Mouse (Mus musculus) liver, postnatal 0 days (tissue): ENCODE data around the gene Fabp6. TPM values are rescaled to one million over a fixed set of nuclear protein-coding genes. Genes with fewer than 3 reads are reported as not detected.

Source experiments
- ATAC-seq: fragments of 200-750 bp; cut with Nextera tagmentation; 2 replicates; pipeline ENCODE4 v1.8.0; 2017; ENCODE audit warnings: mild to moderate bottlenecking, moderate library complexity
- DNase-seq: peaks from one replicate; pipeline ENCODE4 v3.0.0-alpha.2; 2016
- H3K27ac ChIP-seq: fragments of 300-500 bp; sonication (generic); 2 replicates; pipeline ENCODE4 v1.5.1; 2014; ENCODE audit warnings: antibody characterized with exemption, moderate library complexity, mild to moderate bottlenecking, low read depth
- H3K27me3 ChIP-seq: fragments of 300-500 bp; sonication (generic); 2 replicates; pipeline ENCODE4 v1.6.1; 2014; ENCODE audit warnings: low read length, control low read depth, mixed read lengths; ENCODE audit not compliant: insufficient read depth
- H3K36me3 ChIP-seq: fragments of 300-500 bp; sonication (generic); replicated peaks from 2 replicates; pipeline ENCODE4 v1.6.1; 2014; ENCODE audit warnings: mild to moderate bottlenecking, control low read depth, low read length, moderate library complexity, mixed read lengths; ENCODE audit not compliant: insufficient read depth
- H3K4me1 ChIP-seq: fragments of 300-500 bp; sonication (generic); 2 replicates; pipeline ENCODE4 v1.6.1; 2014; ENCODE audit warnings: antibody characterized with exemption, mild to moderate bottlenecking, control low read depth; ENCODE audit not compliant: insufficient read depth
- H3K4me2 ChIP-seq: fragments of 300-500 bp; sonication (generic); 2 replicates; pipeline ENCODE4 v1.6.1; 2014; ENCODE audit warnings: low read depth, mild to moderate bottlenecking, low read length, moderate library complexity, mixed read lengths
- H3K4me3 ChIP-seq: fragments of 300-500 bp; sonication (generic); 2 replicates; pipeline ENCODE4 v1.5.1; 2014; ENCODE audit warnings: low read depth, low read length
- H3K9ac ChIP-seq: fragments of 300-500 bp; sonication (generic); replicated peaks from 2 replicates; pipeline ENCODE4 v1.6.1; 2014; ENCODE audit warnings: mild to moderate bottlenecking, moderate library complexity
- H3K9me3 ChIP-seq: fragments of 300-500 bp; sonication (generic); 2 replicates; pipeline ENCODE4 v1.6.1; 2016; ENCODE audit warnings: mild to moderate bottlenecking, control low read depth, low read length, mixed read lengths
- CTCF ChIP-seq: sonication (generic); IDR thresholded peaks from 2 replicates; pipeline ENCODE4 v1.5.1; 2016; ENCODE audit warnings: antibody characterized with exemption, low read depth
- EP300 ChIP-seq: IDR thresholded peaks from 2 replicates; pipeline ENCODE4 v1.6.1; 2016; ENCODE audit warnings: antibody characterized with exemption, low read depth, mild to moderate bottlenecking
- WGBS: fragments of 180-500 bp; shearing (Covaris S2); extraction: QIAGEN DNeasy Blood & Tissue Kit; methylation state at CpG from one replicate; pipeline ENCODE4 v1.1.7; 2014; ENCODE audit not compliant: insufficient replicate concordance; 5-methylcytosine and 5-hydroxymethylcytosine counted together
- polyA plus RNA-seq: library from polyadenylated mRNA; unstranded; fragments of >200 nt; fragmentation: Nextera tagmentation; extraction: Ambion mirVana; gene quantifications from 2 replicates; pipeline ENCODE4 v1.2.1, GENCODE M21; 2015

The Fabp6 gene
- polyA plus RNA-seq, 1 experiment from 2014 or later, result not detected

- Histone ChIP-seq H3K9me3 (no peaks in the 10 kb centered on the region), H3K27me3 (no peaks in the 10 kb centered on the region), H3K9ac (no peak overlapping the region), H3K36me3 (no peaks in the 10 kb centered on the region), H3K27ac (no peak overlapping the region), H3K4me2 (no peak overlapping the region), H3K4me1 (peaks cover 27% of the 10 kb centered on the region), H3K4me3 (no peak overlapping the region)
- 59% methylated on average over 6 of the region's 6 CpGs for WGBS
- DNase-seq (no peak), ATAC-seq (no peak)
- no peak for TF ChIP-seq EP300
- TF ChIP-seq CTCF, result no peak
These were observed 31.8 kb upstream of the Fabp6 start for GRCm38 (mm10) chr11:43633165-43633564.

DNA sequence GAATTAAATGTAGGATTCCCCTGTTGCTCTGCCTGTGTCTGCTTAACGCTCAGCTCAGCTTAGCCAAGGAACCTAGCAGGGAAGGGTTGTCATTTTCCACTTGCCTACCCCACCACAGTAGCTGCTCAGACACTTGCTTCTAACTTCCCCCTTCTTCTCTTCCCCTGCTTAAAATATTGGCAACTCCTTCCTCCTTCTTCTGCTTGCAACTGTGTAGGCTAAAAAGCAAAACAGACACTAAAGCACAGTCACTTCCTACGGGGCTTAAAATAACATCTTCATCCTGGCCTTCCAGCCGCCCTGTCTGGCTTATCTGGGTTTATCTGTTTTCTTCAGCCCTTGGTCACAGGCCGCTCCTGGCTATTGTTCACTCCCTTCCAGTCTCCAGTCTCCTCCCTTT, 31.2 kb upstream of the Fabp6 start:
- peak overlapping the region; percentile 30; the same call in 1 of the 2 replicates for H3K27ac ChIP-seq

DNA sequence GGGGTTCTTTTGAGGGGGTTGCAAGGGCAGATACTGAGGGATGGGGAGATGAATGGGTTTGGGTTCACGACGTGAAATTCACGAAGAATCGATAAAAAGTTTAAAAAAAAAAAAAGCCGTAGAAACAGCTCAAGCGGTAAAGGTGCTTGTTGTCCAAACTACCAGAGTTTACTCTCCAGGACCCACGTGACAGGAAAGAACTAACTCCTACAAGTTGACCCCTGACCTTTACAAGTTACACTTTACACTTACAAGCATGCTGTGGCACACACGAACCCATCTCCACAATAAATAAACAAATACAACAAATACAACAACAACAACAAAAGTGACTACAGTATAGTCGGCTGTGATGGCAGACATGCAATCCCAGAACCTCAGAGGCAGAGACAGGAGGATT, 30.3 kb upstream of the Fabp6 start:
- Histone ChIP-seq H3K9me3 (no peaks in the 10 kb centered on the region), H3K4me2 (no peak overlapping the region), H3K27ac (no peak overlapping the region), H3K4me3 (no peak overlapping the region), H3K4me1 (peaks cover 36% of the 10 kb centered on the region), H3K27me3 (no peaks in the 10 kb centered on the region), H3K9ac (no peak overlapping the region), H3K36me3 (no peaks in the 10 kb centered on the region)
- WGBS, result 62% methylated on average over 9 of the region's 9 CpGs
- no peak for TF ChIP-seq EP300
- TF ChIP-seq CTCF, result no peak
- ATAC-seq, result no peak
- DNase-seq, result no peak

More for the DNA sequence above, 31.2 kb upstream of the Fabp6 start:
- DNase-seq (no peak), ATAC-seq (no peak)
- no peak overlapping the region for H3K9ac ChIP-seq
- no peaks in the 10 kb centered on the region for H3K36me3 ChIP-seq
- H3K4me1 ChIP-seq, result peaks cover 27% of the 10 kb centered on the region
- no peaks in the 10 kb centered on the region for H3K27me3 ChIP-seq
- no peak overlapping the region for H3K4me3 ChIP-seq
- WGBS, result 22% methylated on average over 4 of the region's 4 CpGs
- no peak overlapping the region for H3K4me2 ChIP-seq
- H3K9me3 ChIP-seq, result no peaks in the 10 kb centered on the region
- TF ChIP-seq EP300, result no peak
- TF ChIP-seq CTCF, result no peak

- Histone ChIP-seq H3K9me3 (no peaks in the 10 kb centered on the region), H3K27me3 (no peaks in the 10 kb centered on the region), H3K9ac (no peak overlapping the region), H3K4me3 (no peak overlapping the region), H3K4me1 (peaks cover 15% of the 10 kb centered on the region), H3K27ac (peak overlapping the region; percentile 29; the same call in 1 of the 2 replicates), H3K36me3 (no peaks in the 10 kb centered on the region), H3K4me2 (peak overlapping the region; percentile 29; the same call in 1 of the 2 replicates)
- DNase-seq (no peak), ATAC-seq (no peak)
- 48% methylated on average over 18 of the region's 18 CpGs for WGBS
- no peak for TF ChIP-seq CTCF
- no peak for TF ChIP-seq EP300
These were observed 25.7 kb upstream of the Fabp6 start for GRCm38 (mm10) chr11:43626927-43627645.

GRCm38 (mm10) chr11:43626300-43626926, 25.1 kb upstream of the Fabp6 start:
- Histone ChIP-seq H3K27me3 (no peaks in the 10 kb centered on the region), H3K36me3 (no peaks in the 10 kb centered on the region), H3K9me3 (no peaks in the 10 kb centered on the region), H3K27ac (peak overlapping the region; percentile 73), H3K4me1 (peaks cover 11% of the 10 kb centered on the region; the same call in 1 of the 2 replicates), H3K4me2 (peak overlapping the region; percentile 29), H3K9ac (no peak overlapping the region), H3K4me3 (peak overlapping the region; percentile 0; the same call in 1 of the 2 replicates)
- ATAC-seq, result peak; percentile 89
- no peak for TF ChIP-seq EP300
- TF ChIP-seq CTCF, result no peak
- 29% methylated on average over 12 of the region's 12 CpGs for WGBS
- DNase-seq, result peak; percentile 77

DNA sequence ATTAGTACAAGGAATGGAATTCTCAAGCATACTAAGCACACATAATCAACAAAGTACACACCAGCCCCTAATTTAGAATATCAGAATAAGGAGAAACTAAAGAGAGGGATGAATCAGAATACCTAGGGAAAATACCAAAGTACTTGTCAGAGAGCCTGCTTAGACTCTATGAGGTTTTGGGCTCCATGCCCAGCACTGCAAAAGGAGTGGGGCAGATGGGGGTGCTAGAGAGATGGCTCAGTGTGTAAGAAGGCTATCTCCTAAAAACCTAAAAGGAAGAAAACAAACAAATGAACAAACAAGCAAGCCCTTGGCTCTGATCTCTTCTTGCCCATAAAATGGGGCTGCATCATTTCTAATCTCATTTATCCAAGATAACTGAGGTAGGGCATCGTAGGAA, 23.0 kb upstream of the Fabp6 start:
- no peak overlapping the region for H3K9ac ChIP-seq
- 96% methylated on average over 1 of the region's 1 CpGs for WGBS
- H3K36me3 ChIP-seq, result no peaks in the 10 kb centered on the region
- H3K4me1 ChIP-seq, result peaks cover 11% of the 10 kb centered on the region; the same call in 1 of the 2 replicates
- DNase-seq (no peak), ATAC-seq (no peak)
- H3K4me3 ChIP-seq, result no peak overlapping the region
- no peak for TF ChIP-seq EP300
- TF ChIP-seq CTCF, result no peak
- no peaks in the 10 kb centered on the region for H3K9me3 ChIP-seq
- no peaks in the 10 kb centered on the region for H3K27me3 ChIP-seq
- no peak overlapping the region for H3K4me2 ChIP-seq
- H3K27ac ChIP-seq, result no peak overlapping the region
